Mouse (Mus musculus) gonadal fat pad, adult 2 months (tissue): ENCODE measurements at regions not wholly inside any gene's neighbourhood (a gene's known extent, or its start where the extent isn't known, plus 50 kb on each side); places are given as distances from the start of the nearest gene placed in this dataset.

ENCODE experiments used
- DNase-seq: peaks from one replicate; pipeline ENCODE4 v3.0.0-alpha.2; 2012; ENCODE audit warnings: low read depth

GRCm38 (mm10) chr10:111881339-111882211 is 90.9 kb upstream of the Krr1 start:
- no peak for DNase-seq

- no peak for DNase-seq
These were observed 89.9 kb upstream of the Krr1 start for GRCm38 (mm10) chr10:111882521-111882920.

- no peak for DNase-seq
These were observed 87.8 kb upstream of the Krr1 start for GRCm38 (mm10) chr10:111884701-111885100.

- no peak for DNase-seq
These were observed 83.4 kb upstream of the Krr1 start for GRCm38 (mm10) chr10:111889111-111889510.

DNA sequence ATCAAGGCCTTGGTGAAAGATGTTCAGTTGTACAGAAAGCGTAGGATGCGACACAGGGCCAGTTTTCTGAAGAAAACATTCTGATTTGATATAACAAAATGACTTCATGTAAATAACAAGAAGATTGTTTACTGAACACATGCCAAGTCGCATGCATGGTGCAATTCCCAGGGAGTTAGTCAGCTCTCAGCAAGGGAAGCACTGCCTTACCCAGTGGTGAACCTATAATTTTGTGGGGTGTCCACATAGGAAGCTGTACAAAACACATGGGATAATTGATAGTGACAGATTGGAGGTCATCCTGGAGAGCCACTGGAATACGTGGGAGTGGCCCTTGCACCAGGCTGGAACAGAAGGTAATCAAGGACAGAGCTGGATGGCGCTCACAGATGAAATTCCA is 79.0 kb upstream of the Krr1 start:
- DNase-seq, result no peak

DNA sequence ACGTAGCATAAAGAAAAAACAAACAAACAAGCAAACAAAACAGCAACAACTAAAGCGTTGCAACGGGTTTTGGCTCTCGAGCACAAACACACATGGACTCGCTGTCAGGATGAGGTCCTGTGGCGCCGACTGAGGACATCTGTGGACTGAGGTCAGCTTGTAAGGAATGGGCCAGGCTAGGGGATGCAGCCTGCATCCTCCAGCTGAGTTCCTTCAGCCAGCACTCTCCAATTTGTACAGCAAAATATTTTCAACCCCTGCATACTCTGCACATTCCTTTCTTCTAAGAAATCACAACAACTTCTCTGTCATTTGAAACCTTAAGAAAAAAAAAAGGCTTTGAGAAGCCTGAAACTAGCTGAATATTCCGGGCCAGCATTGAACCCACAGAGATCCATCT is 78.5 kb upstream of the Krr1 start:
- no peak for DNase-seq

DNA sequence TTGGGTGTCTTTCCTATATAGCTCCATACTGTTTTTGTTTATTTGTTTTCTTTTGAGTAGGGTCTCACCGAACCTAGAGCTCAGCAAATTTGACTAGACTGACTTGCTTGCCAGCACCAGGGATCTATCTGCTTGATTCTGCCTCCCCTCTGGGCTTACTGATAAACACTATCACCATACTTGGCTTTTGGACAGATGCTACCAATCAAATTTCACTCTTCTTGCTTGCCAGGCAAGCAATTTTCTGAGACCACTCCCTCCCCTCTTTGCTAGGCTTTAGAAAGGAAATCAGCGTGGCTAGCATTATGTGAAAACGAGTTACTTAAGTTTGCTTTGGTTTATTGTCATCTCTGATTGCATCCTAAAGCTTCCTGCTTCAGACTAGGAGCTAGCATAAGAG is 75.1 kb upstream of the Krr1 start:
- DNase-seq, result no peak

- DNase-seq, result no peak
These were observed 71.4 kb upstream of the Krr1 start for GRCm38 (mm10) chr10:111900723-111901716.

DNA sequence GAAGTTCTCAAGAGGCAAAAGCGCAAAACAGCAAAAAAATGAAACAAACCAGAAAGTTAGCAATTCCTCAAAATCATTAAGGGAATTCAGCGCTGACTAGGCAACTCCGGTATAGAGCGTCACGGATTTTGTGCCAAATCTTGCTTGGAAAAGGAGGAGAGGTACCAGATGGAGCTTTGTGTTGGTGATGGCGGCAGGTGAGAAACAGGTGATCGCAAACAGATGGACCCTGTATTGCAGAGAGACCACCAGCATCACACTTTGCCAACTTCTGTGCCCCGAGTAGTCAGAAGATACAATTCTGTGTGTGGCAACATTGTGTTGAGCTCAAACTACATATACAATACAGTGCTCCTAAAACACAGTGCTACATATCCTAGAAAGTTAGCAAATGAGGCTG is 68.5 kb upstream of the Krr1 start:
- DNase-seq, result no peak

DNA sequence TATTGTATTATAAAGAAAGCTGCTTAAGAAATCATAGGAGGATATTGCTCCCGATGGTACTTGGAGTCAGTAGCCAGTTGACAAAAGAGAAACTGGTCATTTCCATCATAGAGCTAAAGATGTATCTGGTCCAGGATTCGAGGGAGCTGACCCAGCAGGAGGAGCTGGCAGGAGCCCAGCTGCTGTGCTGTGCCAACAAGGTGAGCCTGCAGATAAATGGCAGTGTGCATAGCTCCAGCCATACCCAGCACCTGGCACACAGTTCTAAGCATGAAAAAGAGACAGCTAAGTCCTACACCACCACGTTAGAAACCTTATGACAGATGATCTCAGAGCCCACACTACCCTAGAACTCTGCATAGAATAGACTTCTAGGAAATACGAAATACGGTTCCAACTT is 64.6 kb upstream of the Krr1 start:
- no peak for DNase-seq

GRCm38 (mm10) chr10:111912561-111912960 is 59.9 kb upstream of the Krr1 start:
- DNase-seq, result no peak

DNA sequence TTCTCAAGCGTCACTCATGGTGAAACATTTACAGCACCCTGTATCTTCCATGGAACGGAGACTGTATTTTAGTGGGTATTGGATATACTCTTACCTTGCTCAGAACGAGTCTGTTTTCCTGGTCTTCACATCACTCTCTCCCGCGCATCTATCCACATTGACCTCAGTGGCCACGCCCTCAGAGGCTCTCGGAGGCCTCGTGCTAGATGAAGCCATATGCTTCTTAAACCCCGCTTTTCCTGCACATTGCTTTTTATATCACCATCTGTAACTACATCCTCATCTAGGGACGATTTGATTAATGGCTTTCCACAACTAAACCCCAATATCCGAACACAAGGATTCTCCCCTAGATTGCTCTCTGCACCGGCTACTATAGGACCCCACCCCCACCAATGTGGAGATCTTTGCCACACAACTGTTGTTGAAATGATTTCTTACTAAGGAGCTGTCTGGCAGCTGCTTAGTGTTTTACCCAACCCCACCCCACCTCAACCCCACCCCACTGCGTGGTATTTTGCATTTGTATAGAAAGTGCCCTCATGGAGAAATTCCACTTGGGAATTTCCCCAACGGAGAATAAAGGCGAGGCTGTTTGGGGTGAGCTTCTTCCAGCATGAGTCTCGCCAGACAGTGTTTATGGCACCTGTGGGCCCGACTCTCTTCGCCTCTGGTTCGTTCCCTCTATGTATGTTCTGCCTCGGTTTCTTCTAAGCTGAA is 59.2 kb upstream of the Krr1 start:
- no peak for DNase-seq

- DNase-seq, result no peak
These were observed 58.2 kb upstream of the Krr1 start for GRCm38 (mm10) chr10:111914231-111914630.

GRCm38 (mm10) chr10:111918071-111918507 is 54.4 kb upstream of the Krr1 start:
- no peak for DNase-seq

- no peak for DNase-seq
These were observed 53.0 kb upstream of the Krr1 start for GRCm38 (mm10) chr10:111919475-111919874.

- no peak for DNase-seq
These were observed 51.0 kb upstream of the Krr1 start for GRCm38 (mm10) chr10:111921492-111921891.
